Mouse (Mus musculus): ENCODE results near the gene Sprr2d. TPM values are rescaled to one million over a fixed set of nuclear protein-coding genes. Genes with fewer than 3 reads are reported as not detected.

Sprr2d gene
- polyA plus RNA-seq (2012; rRNA removed), result not detected in 2 replicates

- TF ChIP-seq CTCF (IDR thresholded peaks at IDR 0.05; ENCODE audit: control insufficient read depth, insufficient read depth, insufficient replicate concordance, low read depth, low read length) (no peak), POLR2A (IDR thresholded peaks at IDR 0.05; ENCODE audit: control insufficient read depth, low read depth, low read length) (no peak)
- Histone ChIP-seq H3K36me3 (ENCODE audit: control insufficient read depth, insufficient read depth, low read length) (no peaks in the 10 kb centered on the region), H3K27ac (ENCODE audit: control insufficient read depth, insufficient read depth, low read depth, low read length) (no peak within 1 kb of the TSS), H3K4me1 (ENCODE audit: control insufficient read depth, insufficient read depth, low read length) (no peaks in the 10 kb centered on the region), H3K4me3 (ENCODE audit: control insufficient read depth, low read depth, low read length) (no peak within 1 kb of the TSS), H3K27me3 (ENCODE audit: control insufficient read depth, insufficient read depth, low read length) (no peaks in the 10 kb centered on the region)
These were observed at the start of gene Sprr2d for GRCm38 (mm10) chr3:92338840-92339239. TSS of gene Sprr2d (plus strand) at chr3:92339140.

DNA sequence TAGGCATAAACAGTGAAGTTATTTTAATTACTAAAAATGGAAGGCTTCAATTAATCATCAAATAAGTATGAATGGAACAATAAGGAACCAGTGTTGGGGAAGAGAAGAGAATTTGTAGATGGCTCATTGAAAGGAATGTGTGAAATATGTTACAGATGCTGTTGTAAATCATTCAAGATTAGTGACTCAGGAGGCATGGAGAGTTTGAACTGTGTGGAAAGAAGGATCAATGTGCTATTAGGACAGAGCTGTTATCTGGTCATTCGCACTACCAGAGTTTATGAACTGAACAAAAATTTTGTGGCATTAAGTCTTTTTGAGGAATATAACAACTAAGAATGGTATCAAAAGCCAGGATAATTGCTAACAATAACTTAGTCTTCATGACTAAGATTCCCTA is 31.5 kb upstream of the Sprr2d start:
- no peaks in the 10 kb centered on the region for H3K4me1 ChIP-seq (ENCODE audit: control insufficient read depth, insufficient read depth, low read length)
- H3K36me3 ChIP-seq (ENCODE audit: control insufficient read depth, insufficient read depth, low read length), result no peaks in the 10 kb centered on the region
- no peak overlapping the region for H3K4me3 ChIP-seq (ENCODE audit: control insufficient read depth, low read depth, low read length)

DNA sequence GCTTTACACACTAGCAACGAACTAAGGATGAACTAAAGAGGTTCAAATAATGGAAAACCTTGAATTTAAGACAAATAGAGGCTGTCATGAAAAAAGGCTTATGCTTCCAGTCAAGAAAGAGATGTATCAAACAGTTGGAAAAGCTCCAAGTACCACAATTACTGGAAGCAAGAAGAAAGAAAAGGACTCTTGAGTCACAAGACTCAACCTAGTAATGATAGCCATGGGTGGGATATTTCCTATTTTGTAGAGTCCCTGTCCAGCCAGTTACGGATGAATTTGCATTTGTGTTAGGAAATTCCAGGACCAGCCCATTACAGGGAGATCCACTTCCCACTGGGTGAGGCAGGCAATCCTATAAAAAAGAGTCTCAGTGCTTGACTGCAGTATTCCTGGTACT is 22.6 kb upstream of the Sprr2d start, which contains the start of gene Sprr2b:
Gene Sprr2b (plus strand): TSS at position 301 of the 400 bp plus-strand sequence.
- H3K36me3 ChIP-seq (ENCODE audit: control insufficient read depth, insufficient read depth, low read length), result no peaks in the 10 kb centered on the region
- no peak within 1 kb of the TSS for H3K4me3 ChIP-seq (ENCODE audit: control insufficient read depth, low read depth, low read length)
- no peak within 1 kb of the TSS for H3K27ac ChIP-seq (ENCODE audit: control insufficient read depth, insufficient read depth, low read depth, low read length)
- no peaks in the 10 kb centered on the region for H3K4me1 ChIP-seq (ENCODE audit: control insufficient read depth, insufficient read depth, low read length)
- TF ChIP-seq CTCF (IDR thresholded peaks at IDR 0.05; ENCODE audit: control insufficient read depth, insufficient read depth, insufficient replicate concordance, low read depth, low read length) (no peak), POLR2A (IDR thresholded peaks at IDR 0.05; ENCODE audit: control insufficient read depth, low read depth, low read length) (no peak)
- no peaks in the 10 kb centered on the region for H3K27me3 ChIP-seq (ENCODE audit: control insufficient read depth, insufficient read depth, low read length)

More for the DNA sequence above, 31.5 kb upstream of the Sprr2d start:
- TF ChIP-seq POLR2A (IDR thresholded peaks at IDR 0.05; ENCODE audit: control insufficient read depth, low read depth, low read length) (no peak), CTCF (IDR thresholded peaks at IDR 0.05; ENCODE audit: control insufficient read depth, insufficient read depth, insufficient replicate concordance, low read depth, low read length) (no peak)
- H3K27me3 ChIP-seq (ENCODE audit: control insufficient read depth, insufficient read depth, low read length), result no peaks in the 10 kb centered on the region
- no peak overlapping the region for H3K27ac ChIP-seq (ENCODE audit: control insufficient read depth, insufficient read depth, low read depth, low read length)

DNA sequence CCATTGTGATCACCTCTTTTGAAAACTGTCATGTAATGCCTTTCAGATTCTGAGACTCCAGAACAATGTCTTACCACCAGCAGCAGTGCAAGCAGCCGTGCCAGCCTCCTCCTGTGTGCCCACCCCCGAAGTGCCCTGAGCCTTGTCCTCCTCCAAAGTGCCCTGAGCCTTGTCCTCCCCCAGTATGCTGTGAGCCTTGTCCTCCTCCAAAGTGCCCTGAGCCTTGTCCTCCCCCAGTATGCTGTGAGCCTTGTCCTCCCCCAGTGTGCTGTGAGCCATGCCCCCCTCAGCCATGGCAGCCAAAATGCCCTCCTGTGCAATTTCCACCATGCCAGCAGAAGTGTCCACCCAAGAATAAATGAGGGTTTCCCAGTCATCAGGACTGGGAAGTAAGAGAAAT is 21.6 kb upstream of the Sprr2d start:
- TF ChIP-seq POLR2A (IDR thresholded peaks at IDR 0.05; ENCODE audit: control insufficient read depth, low read depth, low read length) (no peak), CTCF (IDR thresholded peaks at IDR 0.05; ENCODE audit: control insufficient read depth, insufficient read depth, insufficient replicate concordance, low read depth, low read length) (no peak)
- no peaks in the 10 kb centered on the region for H3K27me3 ChIP-seq (ENCODE audit: control insufficient read depth, insufficient read depth, low read length)
- H3K4me3 ChIP-seq (ENCODE audit: control insufficient read depth, low read depth, low read length), result no peak overlapping the region
- no peaks in the 10 kb centered on the region for H3K36me3 ChIP-seq (ENCODE audit: control insufficient read depth, insufficient read depth, low read length)
- no peak overlapping the region for H3K27ac ChIP-seq (ENCODE audit: control insufficient read depth, insufficient read depth, low read depth, low read length)
- H3K4me1 ChIP-seq (ENCODE audit: control insufficient read depth, insufficient read depth, low read length), result no peaks in the 10 kb centered on the region

GRCm38 (mm10) chr3:92336278-92336677 is 2.7 kb upstream of the Sprr2d start:
- Histone ChIP-seq H3K4me1 (ENCODE audit: control insufficient read depth, insufficient read depth, low read length) (no peaks in the 10 kb centered on the region), H3K27me3 (ENCODE audit: control insufficient read depth, insufficient read depth, low read length) (no peaks in the 10 kb centered on the region), H3K36me3 (ENCODE audit: control insufficient read depth, insufficient read depth, low read length) (no peaks in the 10 kb centered on the region), H3K4me3 (ENCODE audit: control insufficient read depth, low read depth, low read length) (no peak overlapping the region), H3K27ac (ENCODE audit: control insufficient read depth, insufficient read depth, low read depth, low read length) (no peak overlapping the region)
- TF ChIP-seq CTCF (IDR thresholded peaks at IDR 0.05; ENCODE audit: control insufficient read depth, insufficient read depth, insufficient replicate concordance, low read depth, low read length) (no peak), POLR2A (IDR thresholded peaks at IDR 0.05; ENCODE audit: control insufficient read depth, low read depth, low read length) (no peak)

- no peaks in the 10 kb centered on the region for H3K4me1 ChIP-seq (ENCODE audit: control insufficient read depth, insufficient read depth, low read length)
- no peak for TF ChIP-seq CTCF (IDR thresholded peaks at IDR 0.05; ENCODE audit: control insufficient read depth, insufficient read depth, insufficient replicate concordance, low read depth, low read length)
- no peak for TF ChIP-seq POLR2A (IDR thresholded peaks at IDR 0.05; ENCODE audit: control insufficient read depth, low read depth, low read length)
- H3K4me3 ChIP-seq (ENCODE audit: control insufficient read depth, low read depth, low read length), result no peak within 1 kb of the TSS
- H3K36me3 ChIP-seq (ENCODE audit: control insufficient read depth, insufficient read depth, low read length), result no peaks in the 10 kb centered on the region
- no peaks in the 10 kb centered on the region for H3K27me3 ChIP-seq (ENCODE audit: control insufficient read depth, insufficient read depth, low read length)
- no peak within 1 kb of the TSS for H3K27ac ChIP-seq (ENCODE audit: control insufficient read depth, insufficient read depth, low read depth, low read length)
These were observed 12.9 kb downstream of the Sprr2d start, which contains the start of gene Sprr2e for GRCm38 (mm10) chr3:92351843-92352242. TSS of gene Sprr2e (plus strand) at chr3:92352143.

DNA sequence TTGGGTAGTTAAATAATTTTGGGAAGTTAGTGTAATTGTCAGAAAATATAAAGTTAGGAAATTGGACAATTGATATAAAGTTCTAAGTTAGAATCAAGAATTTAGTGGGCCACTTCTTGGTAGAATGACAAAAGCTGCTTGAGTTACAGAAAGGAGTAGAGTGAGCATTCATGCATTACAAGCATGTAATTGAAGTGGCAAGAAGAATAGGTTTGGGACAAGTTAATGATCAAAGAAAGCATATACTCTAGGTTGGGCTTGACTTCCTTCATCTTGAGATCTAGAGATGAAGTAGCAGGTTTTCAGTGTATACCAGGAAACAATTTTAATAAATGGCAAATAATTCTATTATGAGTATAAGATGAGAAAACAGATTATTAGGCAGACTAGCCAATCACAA is 22.7 kb downstream of the Sprr2d start:
- H3K4me1 ChIP-seq (ENCODE audit: control insufficient read depth, insufficient read depth, low read length), result no peaks in the 10 kb centered on the region
- H3K4me3 ChIP-seq (ENCODE audit: control insufficient read depth, low read depth, low read length), result no peak overlapping the region
- H3K27ac ChIP-seq (ENCODE audit: control insufficient read depth, insufficient read depth, low read depth, low read length), result no peak overlapping the region
- TF ChIP-seq CTCF (IDR thresholded peaks at IDR 0.05; ENCODE audit: control insufficient read depth, insufficient read depth, insufficient replicate concordance, low read depth, low read length), result no peak
- TF ChIP-seq POLR2A (IDR thresholded peaks at IDR 0.05; ENCODE audit: control insufficient read depth, low read depth, low read length), result no peak
- no peaks in the 10 kb centered on the region for H3K36me3 ChIP-seq (ENCODE audit: control insufficient read depth, insufficient read depth, low read length)
- no peaks in the 10 kb centered on the region for H3K27me3 ChIP-seq (ENCODE audit: control insufficient read depth, insufficient read depth, low read length)

DNA sequence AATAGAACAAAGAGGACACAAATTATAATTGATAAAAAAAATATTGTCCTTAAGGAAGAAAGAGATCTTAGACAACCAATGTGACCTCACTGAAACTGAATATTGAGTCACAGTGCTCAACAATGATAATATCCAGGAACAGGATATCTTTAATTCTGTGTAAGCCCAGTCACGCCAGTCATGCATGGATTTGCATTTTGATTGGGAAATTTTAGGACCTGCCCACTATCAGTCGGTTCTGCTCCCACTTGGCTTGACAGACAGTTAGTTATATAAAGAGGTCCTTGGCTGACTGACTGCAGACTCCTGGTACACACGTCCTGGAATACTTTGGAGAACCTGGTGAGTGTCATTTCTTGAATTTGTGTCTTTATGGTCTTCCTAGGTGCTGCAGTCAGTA is 25.9 kb downstream of the Sprr2d start, which contains the start of gene Sprr2f:
Gene Sprr2f (plus strand): TSS at position 301 of the 400 bp plus-strand sequence.
- TF ChIP-seq CTCF (IDR thresholded peaks at IDR 0.05; ENCODE audit: control insufficient read depth, insufficient read depth, insufficient replicate concordance, low read depth, low read length), result no peak
- no peak for TF ChIP-seq POLR2A (IDR thresholded peaks at IDR 0.05; ENCODE audit: control insufficient read depth, low read depth, low read length)
- Histone ChIP-seq H3K4me3 (ENCODE audit: control insufficient read depth, low read depth, low read length) (no peak within 1 kb of the TSS), H3K27me3 (ENCODE audit: control insufficient read depth, insufficient read depth, low read length) (no peaks in the 10 kb centered on the region), H3K4me1 (ENCODE audit: control insufficient read depth, insufficient read depth, low read length) (no peaks in the 10 kb centered on the region), H3K36me3 (ENCODE audit: control insufficient read depth, insufficient read depth, low read length) (no peaks in the 10 kb centered on the region), H3K27ac (ENCODE audit: control insufficient read depth, insufficient read depth, low read depth, low read length) (no peak within 1 kb of the TSS)

Measured in testis, adult 2 months (tissue).